ENCODE assay signal across 29 mouse cellular contexts in the genomic region with DNA sequence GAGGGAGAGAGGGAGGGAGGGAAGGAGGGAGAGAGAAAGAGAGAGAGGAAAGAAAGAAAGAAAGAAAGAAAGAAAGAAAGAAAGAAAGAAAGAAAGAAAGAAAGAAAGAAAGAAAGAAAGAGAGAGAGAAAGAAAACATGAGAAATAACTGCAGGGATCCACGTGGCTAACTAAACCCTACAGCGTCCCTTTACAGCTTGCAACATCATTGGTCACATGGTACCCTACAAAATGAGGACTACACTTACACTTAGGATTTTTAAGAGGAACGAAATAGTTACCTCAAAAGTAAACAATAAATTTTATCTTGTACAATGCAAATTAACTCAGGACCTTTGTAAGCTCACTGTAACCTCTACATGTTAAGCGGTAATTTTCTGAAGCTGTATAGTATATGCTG. TPM values are rescaled to one million over a fixed set of nuclear protein-coding genes. Genes with fewer than 3 reads are reported as not detected.
"Had no signal": no experiment of that assay in that cellular context is flagged by ENCODE, and none has a peak within 500 bp of the region (broad histone marks: within the 10 kb centered on the region; RNA-seq: fewer than 3 reads in every experiment).

No protein-coding gene starts in this region.

- H3K36me3 ChIP-seq: embryonic facial prominence, embryonic 12.5 days; embryonic facial prominence, embryonic 15.5 days; forebrain, embryonic 10.5 days; forebrain, embryonic 12.5 days; forebrain, embryonic 15.5 days had no signal

- H3K4me2 ChIP-seq: embryonic facial prominence, embryonic 12.5 days; embryonic facial prominence, embryonic 15.5 days; forebrain, embryonic 12.5 days; forebrain, embryonic 13.5 days; forebrain, embryonic 15.5 days had no signal

- DNase-seq: cerebellum, adult 18-20 months; cerebellum, adult 2 months; cerebellum, adult 8-10 months; cerebellum, adult 9-10 months; cerebellum, adult 9-11 months; cerebellum, postnatal 10 days; cerebellum, postnatal 14 days; cerebellum, postnatal 25 days; cerebellum, postnatal 36 days; embryo, embryonic 11 days; forebrain, postnatal 0 days; gastrocnemius, adult 2 months; gastrocnemius, postnatal 10 days; gastrocnemius, postnatal 14 days; gastrocnemius, postnatal 25 days; gastrocnemius, postnatal 36 days; heart, adult 11 months; heart, adult 18-20 months; heart, adult 2 months had no signal

- H3K9ac ChIP-seq: embryonic facial prominence, embryonic 12.5 days; embryonic facial prominence, embryonic 15.5 days; forebrain, embryonic 12.5 days; forebrain, embryonic 13.5 days; forebrain, embryonic 15.5 days; forebrain, postnatal 0 days had no signal

- ATAC-seq: forebrain, embryonic 13.5 days; forebrain, embryonic 14.5 days; forebrain, embryonic 15.5 days; forebrain, embryonic 16.5 days; forebrain, postnatal 0 days had no signal

- H3K9me3 ChIP-seq: embryonic facial prominence, embryonic 12.5 days; embryonic facial prominence, embryonic 15.5 days; forebrain, embryonic 10.5 days; forebrain, embryonic 12.5 days; forebrain, embryonic 13.5 days; forebrain, embryonic 15.5 days had no signal

- H3K27me3 ChIP-seq: embryonic facial prominence, embryonic 12.5 days; embryonic facial prominence, embryonic 15.5 days; forebrain, embryonic 12.5 days; forebrain, embryonic 13.5 days; forebrain, embryonic 15.5 days had no signal

- H3K4me1 ChIP-seq: embryonic facial prominence, embryonic 15.5 days; forebrain, embryonic 10.5 days; forebrain, embryonic 12.5 days; forebrain, embryonic 13.5 days; forebrain, embryonic 15.5 days had no signal

- H3K4me3 ChIP-seq: embryonic facial prominence, embryonic 12.5 days; embryonic facial prominence, embryonic 15.5 days; erythroblast, embryonic 14.5 days; forebrain, embryonic 10.5 days; forebrain, embryonic 12.5 days; forebrain, embryonic 13.5 days; forebrain, embryonic 15.5 days; gastrocnemius, adult 2 months; heart, adult 2 months had no signal

- H3K27ac ChIP-seq: embryonic facial prominence, embryonic 12.5 days; embryonic facial prominence, embryonic 15.5 days; forebrain, embryonic 10.5 days; forebrain, embryonic 12.5 days; forebrain, embryonic 13.5 days; forebrain, embryonic 15.5 days; gastrocnemius, adult 2 months; heart, adult 2 months had no signal

RNA-seq across cellular contexts. Expression of a gene that starts 15.8 kb away (rescaled TPM):
- total RNA-seq: gastrocnemius, postnatal 25 days; gastrocnemius, postnatal 36 days had no signal
- polyA plus RNA-seq: erythroblast, embryonic 14.5 days; forebrain, embryonic 10.5 days; forebrain, embryonic 11.5 days; forebrain, embryonic 12.5 days; forebrain, embryonic 13.5 days had no signal
